Mouse (Mus musculus): ENCODE data around the gene Vmn1r228. TPM values are rescaled to one million over a fixed set of nuclear protein-coding genes. Genes with fewer than 3 reads are reported as not detected.

The Vmn1r228 gene
- not detected for polyA plus RNA-seq (2017; shearing (Covaris generic))

GRCm38 (mm10) chr17:20786057-20786456 lies at the start of gene Vmn1r228:
TSS of gene Vmn1r228 (minus strand) at chr17:20786157.

GRCm38 (mm10) chr17:20811255-20811654 lies 25.3 kb upstream of the Vmn1r228 start, which contains the start of gene Vmn1r229:
TSS of gene Vmn1r229 (plus strand) at chr17:20811555.

GRCm38 (mm10) chr17:20729543-20729942 lies 56.4 kb downstream of the Vmn1r228 start, which contains the start of gene Vmn1r227:
TSS of gene Vmn1r227 (plus strand) at chr17:20729843.

Other genes starting within 250 kb of the Vmn1r228 start
- gene Vmn2r109, start 221.4 kb downstream of the Vmn1r228 start, polyA plus RNA-seq (2017; shearing (Covaris generic)): not detected
- not detected for gene Vmn2r110, start 189.7 kb downstream of the Vmn1r228 start, polyA plus RNA-seq (2017; shearing (Covaris generic))
- not detected for gene Fpr-rs3, start 161.3 kb downstream of the Vmn1r228 start, polyA plus RNA-seq (2017; shearing (Covaris generic))
- not detected for gene Vmn1r226, start 103.3 kb downstream of the Vmn1r228 start, polyA plus RNA-seq (2017; shearing (Covaris generic))
- gene Vmn1r227, start 56.3 kb downstream of the Vmn1r228 start, polyA plus RNA-seq (2017; shearing (Covaris generic)): not detected
- gene Vmn1r229, start 25.4 kb upstream of the Vmn1r228 start, polyA plus RNA-seq (2017; shearing (Covaris generic)): not detected
- gene Vmn1r230, start 54.3 kb upstream of the Vmn1r228 start, polyA plus RNA-seq (2017; shearing (Covaris generic)): not detected
- not detected for gene Vmn1r231, start 118.9 kb upstream of the Vmn1r228 start, polyA plus RNA-seq (2017; shearing (Covaris generic))
- not detected for gene Vmn1r232, start 133.6 kb upstream of the Vmn1r228 start, polyA plus RNA-seq (2017; shearing (Covaris generic))
- 255 TPM for gene Ppp2r1a, start 159.2 kb upstream of the Vmn1r228 start, polyA plus RNA-seq (2017; shearing (Covaris generic))
- gene Vmn1r233, start 210.3 kb upstream of the Vmn1r228 start, polyA plus RNA-seq (2017; shearing (Covaris generic)): 0.20 TPM
- 8.6 TPM for gene Zfp160, start 222.7 kb upstream of the Vmn1r228 start, polyA plus RNA-seq (2017; shearing (Covaris generic))